Mouse (Mus musculus) midbrain, postnatal 0 days (tissue): ENCODE data around the gene Msrb2. TPM values are rescaled to one million over a fixed set of nuclear protein-coding genes. Genes with fewer than 3 reads are reported as not detected.

Source experiments
- ATAC-seq: fragments of 200-750 bp; cut with Nextera tagmentation; 2 replicates; pipeline ENCODE4 v1.8.0; 2017; ENCODE audit warnings: moderate number of reproducible peaks, mild to moderate bottlenecking, moderate TSS enrichment, moderate library complexity; ENCODE audit not compliant: low FRiP score
- DNase-seq: peaks from one replicate; pipeline ENCODE4 v3.0.0-alpha.2; 2015; ENCODE audit warnings: low spot score
- H3K27ac ChIP-seq: fragments of 300-500 bp; sonication (generic); 2 replicates; pipeline ENCODE4 v1.5.1; 2014; ENCODE audit warnings: low read depth, mild to moderate bottlenecking, low read length, mixed read lengths
- H3K27me3 ChIP-seq: fragments of 300-500 bp; sonication (generic); 2 replicates; pipeline ENCODE4 v1.6.1; 2014; ENCODE audit warnings: low read length, control low read depth, mixed read lengths; ENCODE audit not compliant: insufficient read depth
- H3K36me3 ChIP-seq: fragments of 300-500 bp; sonication (generic); 2 replicates; pipeline ENCODE4 v1.6.1; 2014; ENCODE audit warnings: low read length, control low read depth, mixed read lengths; ENCODE audit not compliant: insufficient read depth
- H3K4me1 ChIP-seq: fragments of 300-500 bp; sonication (generic); 2 replicates; pipeline ENCODE4 v1.6.1; 2014; ENCODE audit warnings: mild to moderate bottlenecking, control low read depth, antibody characterized with exemption, low read length, mixed read lengths; ENCODE audit not compliant: insufficient read depth
- H3K4me2 ChIP-seq: fragments of 300-500 bp; sonication (generic); 2 replicates; pipeline ENCODE4 v1.6.1; 2014; ENCODE audit warnings: low read depth, mild to moderate bottlenecking, low read length, mixed read lengths; ENCODE audit not compliant: poor library complexity, severe bottlenecking
- H3K4me3 ChIP-seq: fragments of 300-500 bp; sonication (generic); 2 replicates; pipeline ENCODE4 v1.5.1; 2014; ENCODE audit warnings: low read depth, mild to moderate bottlenecking, low read length, moderate library complexity
- H3K9ac ChIP-seq: fragments of 300-500 bp; sonication (generic); replicated peaks from 2 replicates; pipeline ENCODE4 v1.6.1; 2014; ENCODE audit warnings: mild to moderate bottlenecking, low read length, moderate library complexity, mixed read lengths; ENCODE audit not compliant: poor library complexity, severe bottlenecking
- H3K9me3 ChIP-seq: fragments of 300-500 bp; sonication (generic); 2 replicates; pipeline ENCODE4 v1.6.1; 2016; ENCODE audit warnings: low read length, control low read depth
- CTCF ChIP-seq: IDR thresholded peaks from 2 replicates; pipeline ENCODE4 v1.5.1; 2016; ENCODE audit warnings: antibody characterized with exemption, mild to moderate bottlenecking
- WGBS: fragments of 180-500 bp; shearing (Covaris S2); extraction: QIAGEN DNeasy Blood & Tissue Kit; methylation state at CpG from one replicate; pipeline ENCODE4 v1.1.7; 2014; 5-methylcytosine and 5-hydroxymethylcytosine counted together
- polyA plus RNA-seq: library from polyadenylated mRNA; unstranded; fragments of >200 nt; fragmentation: Nextera tagmentation; extraction: Ambion mirVana; gene quantifications from 2 replicates; pipeline ENCODE4 v1.2.1, GENCODE M21; 2015
- total RNA-seq: library from RNA; depleted of rRNA; stranded (reverse); fragments of >200 nt; gene quantifications from 2 replicates; pipeline ENCODE4 v1.2.3, GENCODE M21; 2014

Msrb2 gene
- total and polyA plus RNA-seq, 2 experiments from 2014 or later: 8.3 to 8.9 TPM

DNA sequence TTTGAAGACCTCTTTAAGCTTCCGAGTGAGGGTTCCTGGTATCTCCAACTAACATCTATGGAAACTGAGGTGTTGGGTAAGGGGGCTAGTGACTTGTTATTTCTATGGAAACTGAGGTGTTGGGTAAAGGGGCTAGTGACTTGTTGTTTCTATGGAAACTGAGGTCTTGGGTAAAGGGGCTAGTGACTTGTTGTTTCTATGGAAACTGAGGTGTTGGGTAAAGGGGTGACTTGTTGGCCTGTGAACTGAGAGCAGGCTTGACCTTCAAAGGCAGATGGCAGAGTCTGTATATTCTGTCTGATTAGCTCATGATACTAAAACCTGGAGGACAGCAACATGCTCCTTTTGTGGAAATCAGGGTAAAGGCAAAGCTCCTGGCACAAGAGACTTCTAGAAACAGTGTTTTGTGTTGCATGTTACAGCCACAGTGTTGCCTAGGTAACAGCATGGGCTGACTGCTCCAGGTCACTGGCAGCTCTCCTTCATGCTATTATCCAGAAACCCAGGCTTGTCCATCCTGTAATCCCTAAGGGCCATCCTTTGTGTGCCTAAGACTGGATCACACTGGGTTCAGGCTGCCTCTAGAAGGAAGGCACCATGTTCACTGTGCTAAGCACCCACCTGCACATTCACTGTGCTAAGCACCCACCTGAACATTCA is 48.6 kb downstream of the Msrb2 start:
- TF ChIP-seq CTCF: no peak
- Histone ChIP-seq H3K36me3 (no peaks in the 10 kb centered on the region), H3K4me1 (no peaks in the 10 kb centered on the region), H3K9me3 (no peaks in the 10 kb centered on the region), H3K4me3 (no peak overlapping the region), H3K4me2 (no peak overlapping the region), H3K27me3 (peaks cover 20% of the 10 kb centered on the region; the same call in 1 of the 2 replicates), H3K9ac (no peak overlapping the region), H3K27ac (no peak overlapping the region)
- WGBS: 71% methylated on average over 1 of the region's 1 CpGs
- DNase-seq (peak; percentile 15), ATAC-seq (0 out of 2 replicates have a peak, but pooled peaks have one; percentile 48)

DNA sequence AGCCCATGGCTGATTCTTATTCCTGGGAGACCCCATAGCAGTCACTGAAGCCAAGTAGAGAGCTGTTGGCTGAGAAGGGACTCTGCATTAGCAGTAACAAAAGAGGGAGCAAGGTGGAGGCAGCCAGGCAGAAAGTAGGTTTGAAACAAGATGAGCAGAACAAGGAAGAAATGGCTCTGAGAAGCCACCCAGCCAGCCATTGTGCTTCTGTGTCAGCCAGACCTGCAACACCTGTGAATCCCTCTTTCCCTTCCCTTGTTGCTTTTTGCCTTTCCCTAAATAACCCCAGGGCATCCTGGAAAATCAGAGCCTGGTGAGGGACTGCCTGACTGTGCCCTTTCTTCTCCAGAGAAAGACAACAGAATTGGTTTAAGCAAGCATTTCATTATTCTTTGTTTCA is 51.0 kb downstream of the Msrb2 start:
- Histone ChIP-seq H3K27ac (no peak overlapping the region), H3K9ac (no peak overlapping the region), H3K4me3 (no peak overlapping the region), H3K36me3 (no peaks in the 10 kb centered on the region), H3K27me3 (peaks cover 27% of the 10 kb centered on the region), H3K4me1 (no peaks in the 10 kb centered on the region), H3K9me3 (no peaks in the 10 kb centered on the region), H3K4me2 (no peak overlapping the region)
- TF ChIP-seq CTCF: no peak
- ATAC-seq (no peak), DNase-seq (no peak)

DNA sequence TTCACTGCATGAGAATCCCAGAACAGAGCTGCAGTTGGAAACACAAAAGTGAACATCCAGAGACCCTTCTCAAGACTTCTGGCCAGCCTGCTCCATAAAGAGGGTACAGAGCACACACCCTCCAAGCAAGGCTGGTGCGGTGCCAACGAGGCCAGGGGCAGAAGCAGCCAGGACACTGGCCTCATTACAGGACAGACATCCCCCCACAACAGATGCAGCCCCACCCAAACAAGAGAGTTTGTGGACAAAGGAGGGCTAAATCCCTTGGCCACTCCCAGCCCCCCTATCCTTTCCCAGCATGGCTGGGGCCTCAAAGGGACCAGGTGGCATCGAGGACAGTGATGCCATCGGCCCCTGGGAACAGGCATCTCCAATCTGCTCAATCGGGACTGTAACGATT is 51.8 kb downstream of the Msrb2 start:
- no peak overlapping the region for H3K4me3 ChIP-seq
- no peak for DNase-seq
- no peaks in the 10 kb centered on the region for H3K36me3 ChIP-seq
- WGBS: 72% methylated on average over 6 of the region's 6 CpGs
- no peaks in the 10 kb centered on the region for H3K4me1 ChIP-seq
- no peak overlapping the region for H3K4me2 ChIP-seq
- no peak for ATAC-seq
- TF ChIP-seq CTCF: no peak
- no peak overlapping the region for H3K9ac ChIP-seq
- H3K9me3 ChIP-seq: no peaks in the 10 kb centered on the region
- peaks cover 33% of the 10 kb centered on the region for H3K27me3 ChIP-seq
- no peak overlapping the region for H3K27ac ChIP-seq

DNA sequence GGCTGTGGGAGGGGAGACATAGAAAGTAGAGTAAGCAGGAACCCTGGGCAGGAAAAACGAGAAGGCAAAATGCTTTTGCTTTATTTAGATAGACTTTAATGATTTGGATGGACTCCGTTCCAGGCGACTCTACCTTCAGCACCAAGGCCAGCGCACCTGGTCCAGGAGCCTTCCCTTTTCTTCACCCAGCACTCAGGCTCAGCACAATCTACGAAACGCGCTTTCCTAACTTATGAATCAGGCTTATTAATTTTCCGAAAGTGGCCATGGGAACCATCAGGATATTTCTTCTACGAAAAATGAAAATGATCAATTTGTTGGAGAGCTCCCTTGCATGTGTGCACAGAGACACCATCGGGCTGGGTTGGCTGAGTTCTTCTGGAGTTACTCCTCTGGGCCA is 57.8 kb downstream of the Msrb2 start:
- no peak for TF ChIP-seq CTCF
- ATAC-seq: no peak

DNA sequence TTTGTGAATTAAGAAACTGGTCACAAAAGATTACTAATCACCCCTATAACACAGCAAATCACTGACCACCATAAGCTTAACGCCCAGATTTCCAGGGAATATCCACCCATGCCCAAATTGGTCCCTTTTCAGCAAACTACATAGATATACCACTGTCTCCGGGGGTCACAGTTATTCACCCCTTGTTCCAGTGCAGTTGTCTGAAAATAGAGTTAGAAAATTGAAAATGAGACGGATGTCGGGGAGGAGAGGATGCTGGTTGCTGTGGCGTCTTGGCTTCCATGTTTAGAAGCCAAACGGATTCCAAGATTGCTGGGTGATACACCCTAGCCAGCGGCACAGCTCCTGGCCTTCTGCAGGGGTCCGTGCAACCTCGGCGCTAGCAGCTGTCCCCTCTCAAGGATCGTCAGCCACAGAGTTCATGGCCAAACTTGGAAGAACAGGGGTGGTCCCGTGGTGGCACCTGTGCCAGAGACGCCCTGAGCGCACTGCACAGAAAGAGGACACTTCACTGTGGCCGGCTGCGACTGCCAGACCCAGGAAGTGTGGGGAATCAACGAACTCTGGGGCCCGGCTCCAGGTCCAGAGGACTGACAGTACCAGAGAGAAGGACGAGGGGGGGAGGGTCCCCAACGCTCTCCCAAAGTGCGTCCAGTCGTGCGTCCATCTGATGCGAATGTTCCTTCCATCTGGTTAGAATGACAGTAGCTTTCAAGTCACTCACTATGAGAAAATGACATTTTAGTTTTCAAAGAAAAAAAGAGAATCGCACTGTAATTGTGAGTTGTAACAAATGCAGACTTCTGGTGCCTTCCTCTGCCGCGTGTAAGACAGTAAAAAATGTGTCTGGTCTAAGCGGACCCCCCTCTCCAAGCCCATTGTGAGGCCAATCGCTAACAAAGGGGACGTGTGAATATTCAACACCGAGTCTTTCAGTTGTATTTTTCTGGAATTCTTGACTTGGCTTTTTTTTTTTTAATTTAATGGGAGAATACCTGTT is 58.8 kb downstream of the Msrb2 start:
- Histone ChIP-seq H3K4me1 (peaks cover 5% of the 10 kb centered on the region; the same call in 1 of the 2 replicates), H3K9me3 (no peaks in the 10 kb centered on the region), H3K27me3 (peaks cover 75% of the 10 kb centered on the region), H3K4me2 (no peak overlapping the region), H3K4me3 (peak overlapping the region; percentile 22; the same call in 1 of the 2 replicates), H3K9ac (no peak overlapping the region), H3K36me3 (no peaks in the 10 kb centered on the region), H3K27ac (no peak overlapping the region)
- TF ChIP-seq CTCF: no peak
- WGBS: 3% methylated on average over 31 of the region's 31 CpGs
- DNase-seq (no peak), ATAC-seq (0 out of 2 replicates have a peak, but pooled peaks have one; percentile 25)

More for the DNA sequence above, 57.8 kb downstream of the Msrb2 start:
- Histone ChIP-seq H3K9ac (no peak overlapping the region), H3K36me3 (no peaks in the 10 kb centered on the region), H3K9me3 (no peaks in the 10 kb centered on the region), H3K4me1 (peaks cover 5% of the 10 kb centered on the region; the same call in 1 of the 2 replicates), H3K4me3 (no peak overlapping the region), H3K27ac (no peak overlapping the region), H3K4me2 (no peak overlapping the region), H3K27me3 (peaks cover 65% of the 10 kb centered on the region)
- no peak for DNase-seq
- 8% methylated on average over 10 of the region's 10 CpGs for WGBS
